Mouse (Mus musculus): Measurements from ENCODE around the gene Fgfr2.

DNA sequence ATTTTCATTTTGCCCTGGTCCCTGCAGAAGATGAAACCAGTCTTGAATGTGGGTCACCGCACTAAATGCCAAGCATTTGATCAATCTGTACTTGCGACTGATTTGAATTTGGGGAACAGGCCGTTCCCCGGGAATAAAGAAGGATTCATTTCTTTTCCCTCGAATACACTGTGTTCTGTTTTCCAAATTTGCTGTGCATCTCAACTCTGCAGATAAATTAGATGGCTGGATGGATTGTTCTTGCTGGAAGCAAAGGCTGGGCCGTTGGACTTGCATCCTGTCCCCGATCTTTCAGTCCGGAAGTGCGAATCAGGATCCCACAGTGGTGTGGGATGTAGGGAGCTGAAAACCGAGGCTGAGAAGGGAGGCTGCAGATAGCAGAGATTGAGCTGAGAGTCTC is 2169.8 kb downstream of the Fgfr2 start:
- no peak for TF ChIP-seq CTCF (IDR thresholded peaks at IDR 0.05; ENCODE audit: borderline replicate concordance, extremely low read depth, insufficient read depth, insufficient read length)
- TF ChIP-seq POLR2A (IDR thresholded peaks at IDR 0.05; ENCODE audit: borderline replicate concordance, extremely low read depth, insufficient read depth, insufficient read length, poor library complexity, severe bottlenecking) = no peak

Measured in brain, embryonic 14.5 days (tissue).